16 mouse cellular contexts compared by ENCODE assay signal in genomic region chr15:37154934-37155333, GRCm38 (mm10).
"Had no signal": no experiment of that assay in that cellular context is flagged by ENCODE, and none has a peak within 500 bp of the region (broad histone marks: within the 10 kb centered on the region; RNA-seq: fewer than 3 reads in every experiment).

No protein-coding gene starts in this region.

- H3K4me2 ChIP-seq: neural tube, embryonic 13.5 days; neural tube, embryonic 15.5 days; stomach, embryonic 15.5 days had no signal

- H3K36me3 ChIP-seq: neural tube, embryonic 13.5 days; neural tube, embryonic 15.5 days; stomach, embryonic 15.5 days had no signal

- H3K9ac ChIP-seq: neural tube, embryonic 13.5 days; neural tube, embryonic 15.5 days; stomach, embryonic 15.5 days had no signal

- H3K9me3 ChIP-seq: neural tube, embryonic 13.5 days; neural tube, embryonic 15.5 days; stomach, embryonic 15.5 days had no signal

- H3K4me3 ChIP-seq: neural tube, embryonic 13.5 days; neural tube, embryonic 15.5 days; stomach, embryonic 15.5 days had no signal

- H3K27ac ChIP-seq: neural tube, embryonic 13.5 days; neural tube, embryonic 15.5 days; stomach, embryonic 15.5 days; stomach, postnatal 0 days had no signal

- H3K27me3 ChIP-seq: neural tube, embryonic 13.5 days; neural tube, embryonic 15.5 days; stomach, embryonic 15.5 days had no signal

- H3K4me1 ChIP-seq: stomach, embryonic 15.5 days had no signal

- DNase-seq: retina, postnatal 1 day; right cerebral cortex, adult 18-20 months; right cerebral cortex, postnatal 14 days; right cerebral cortex, postnatal 25 days; right cerebral cortex, postnatal 4 days; spleen, adult 18-20 months; thymus, adult 18-20 months; thymus, adult 2 months; thymus, postnatal 14 days; thymus, postnatal 25 days; thymus, postnatal 36 days; thymus, postnatal 4 days had no signal
